Mouse (Mus musculus): ENCODE data around the gene Tti1.

GRCm38 (mm10) chr2:158058534-158058933 lies 30.3 kb upstream of the Tti1 start:
- TF ChIP-seq CTCF (IDR thresholded peaks at IDR 0.05; ENCODE audit: low read depth) (no peak), EP300 (IDR thresholded peaks at IDR 0.05; ENCODE audit: low read depth) (no peak)

All from liver, embryonic 14.5 days (tissue).